Mouse (Mus musculus) midbrain, embryonic 10.5 days (tissue): Measurements from ENCODE around the gene Plppr3. TPM values are rescaled to one million over a fixed set of nuclear protein-coding genes. Genes with fewer than 3 reads are reported as not detected.

Experiments used
- DNase-seq: peaks from one replicate; pipeline ENCODE4 v3.0.0-alpha.2; 2017; ENCODE audit warnings: low spot score
- H3K27ac ChIP-seq: fragments of 300-500 bp; sonication (generic); replicated peaks from 2 replicates; pipeline ENCODE4 v1.5.1; 2016; ENCODE audit warnings: mild to moderate bottlenecking
- H3K27me3 ChIP-seq: fragments of 300-500 bp; sonication (generic); 2 replicates; pipeline ENCODE4 v1.6.1; 2016; ENCODE audit warnings: low read depth, mild to moderate bottlenecking; ENCODE audit not compliant: poor library complexity, severe bottlenecking
- H3K36me3 ChIP-seq: fragments of 300-500 bp; sonication (generic); 2 replicates; pipeline ENCODE4 v1.6.1; 2016; ENCODE audit warnings: mild to moderate bottlenecking, moderate library complexity
- H3K4me1 ChIP-seq: fragments of 300-500 bp; sonication (generic); 2 replicates; pipeline ENCODE4 v1.6.1; 2016
- H3K4me3 ChIP-seq: fragments of 300-500 bp; sonication (generic); 2 replicates; pipeline ENCODE4 v1.5.1; 2016; ENCODE audit warnings: mild to moderate bottlenecking, moderate library complexity
- H3K9me3 ChIP-seq: fragments of 300-500 bp; sonication (generic); replicated peaks from 2 replicates; pipeline ENCODE4 v1.6.1; 2016; ENCODE audit warnings: mild to moderate bottlenecking
- WGBS: fragments of 180-500 bp; shearing (Covaris S2); methylation state at CpG from one replicate; pipeline ENCODE4 v1.1.7; 2016; 5-methylcytosine and 5-hydroxymethylcytosine counted together
- polyA plus RNA-seq: library from polyadenylated mRNA; unstranded; fragments of >200 nt; fragmentation: Nextera tagmentation; extraction: Ambion mirVana; gene quantifications from 2 replicates; pipeline ENCODE4 v1.2.1, GENCODE M21; 2016

The Plppr3 gene
- polyA plus RNA-seq, 1 experiment from 2014 or later: 110 TPM

- H3K27ac ChIP-seq: peak overlapping the region; percentile 96
- peaks cover 40% of the 10 kb centered on the region for H3K36me3 ChIP-seq
- no peaks in the 10 kb centered on the region for H3K9me3 ChIP-seq
- peak; percentile 56 for DNase-seq
- peaks cover 51% of the 10 kb centered on the region for H3K4me1 ChIP-seq
- peak overlapping the region; percentile 82 for H3K4me3 ChIP-seq
- WGBS: 2% methylated on average over 26 of the region's 26 CpGs
- peaks cover 9% of the 10 kb centered on the region; the same call in 1 of the 2 replicates for H3K27me3 ChIP-seq
These were observed 632 bp downstream of the Plppr3 start for GRCm38 (mm10) chr10:79873715-79874289.

GRCm38 (mm10) chr10:79873313-79873712 is 1.1 kb downstream of the Plppr3 start:
- no peaks in the 10 kb centered on the region for H3K9me3 ChIP-seq
- DNase-seq: no peak
- H3K27me3 ChIP-seq: peaks cover 9% of the 10 kb centered on the region; the same call in 1 of the 2 replicates
- peak overlapping the region; percentile 96 for H3K27ac ChIP-seq
- peaks cover 43% of the 10 kb centered on the region for H3K36me3 ChIP-seq
- 23% methylated on average over 6 of the region's 6 CpGs for WGBS
- peak overlapping the region; percentile 82 for H3K4me3 ChIP-seq
- H3K4me1 ChIP-seq: peaks cover 51% of the 10 kb centered on the region

- H3K27me3 ChIP-seq: peaks cover 9% of the 10 kb centered on the region; the same call in 1 of the 2 replicates
- peak overlapping the region; percentile 82 for H3K4me3 ChIP-seq
- no peaks in the 10 kb centered on the region for H3K9me3 ChIP-seq
- peaks cover 46% of the 10 kb centered on the region for H3K36me3 ChIP-seq
- peaks cover 49% of the 10 kb centered on the region for H3K4me1 ChIP-seq
- peak overlapping the region; percentile 96; the same call in 1 of the 2 replicates for H3K27ac ChIP-seq
- 36% methylated on average over 3 of the region's 3 CpGs for WGBS
- DNase-seq: no peak
These were observed 1.6 kb downstream of the Plppr3 start for GRCm38 (mm10) chr10:79872862-79873261.

DNA sequence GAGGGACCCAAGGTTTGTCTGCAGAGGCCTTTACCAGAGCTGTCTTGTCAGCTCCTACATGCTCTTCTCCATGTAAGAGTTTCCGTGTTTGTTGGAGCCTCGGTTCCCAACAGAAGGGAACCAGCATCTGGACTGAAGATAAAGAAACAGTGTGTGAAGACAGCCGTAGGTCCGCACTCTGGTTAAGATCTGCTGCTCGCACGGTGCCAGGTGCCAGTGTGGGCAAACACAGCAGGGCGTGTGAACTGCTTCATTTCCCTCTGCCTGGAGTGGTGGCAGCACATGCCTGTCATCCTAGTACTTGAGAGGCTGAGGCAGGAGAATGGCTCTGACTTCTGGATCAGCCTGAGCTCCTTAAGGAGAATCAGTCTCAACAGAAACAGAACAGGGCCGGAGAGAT is 2.6 kb downstream of the Plppr3 start:
- Histone ChIP-seq H3K36me3 (peaks cover 55% of the 10 kb centered on the region), H3K27me3 (no peaks in the 10 kb centered on the region), H3K9me3 (no peaks in the 10 kb centered on the region), H3K4me1 (peaks cover 46% of the 10 kb centered on the region), H3K4me3 (peak overlapping the region; percentile 82), H3K27ac (no peak overlapping the region)
- no peak for DNase-seq
- WGBS: 93% methylated on average over 8 of the region's 8 CpGs

- Histone ChIP-seq H3K9me3 (no peaks in the 10 kb centered on the region), H3K27ac (no peak overlapping the region), H3K4me1 (peaks cover 23% of the 10 kb centered on the region), H3K27me3 (no peaks in the 10 kb centered on the region), H3K36me3 (peaks cover 93% of the 10 kb centered on the region), H3K4me3 (peak overlapping the region; percentile 18; the same call in 1 of the 2 replicates)
- WGBS: 86% methylated on average over 11 of the region's 11 CpGs
- DNase-seq: no peak
These were observed 7.8 kb downstream of the Plppr3 start for GRCm38 (mm10) chr10:79866601-79867000.

- peaks cover 23% of the 10 kb centered on the region for H3K4me1 ChIP-seq
- peak overlapping the region; percentile 16; the same call in 1 of the 2 replicates for H3K4me3 ChIP-seq
- H3K27me3 ChIP-seq: no peaks in the 10 kb centered on the region
- peaks cover 93% of the 10 kb centered on the region for H3K36me3 ChIP-seq
- 79% methylated on average over 19 of the region's 19 CpGs for WGBS
- no peaks in the 10 kb centered on the region for H3K9me3 ChIP-seq
- no peak for DNase-seq
- H3K27ac ChIP-seq: 0 out of 2 replicates have a peak overlapping the region, but pooled peaks have one; percentile 17
These were observed 8.6 kb downstream of the Plppr3 start for GRCm38 (mm10) chr10:79865801-79866295.

DNA sequence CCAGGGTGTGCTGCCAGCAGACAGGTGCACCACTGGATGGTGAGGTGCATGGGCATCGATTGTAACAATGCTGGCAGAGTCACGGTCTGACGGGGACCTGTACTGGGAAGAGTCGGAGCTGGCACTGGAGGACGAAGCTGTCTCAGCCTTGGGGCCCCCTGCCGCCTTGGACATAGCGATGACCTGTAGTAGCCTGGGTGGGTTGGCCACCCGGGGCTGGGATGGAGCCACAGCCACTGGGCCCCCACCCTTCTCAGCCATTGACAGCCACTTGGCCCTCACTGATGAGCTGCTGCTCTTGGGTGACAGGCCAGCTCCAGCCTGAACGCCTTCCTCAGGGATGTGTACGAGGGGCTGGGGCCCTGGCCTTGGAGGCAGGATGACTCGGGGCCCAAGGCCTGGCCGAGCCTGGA is 9.2 kb downstream of the Plppr3 start:
- H3K4me1 ChIP-seq: peaks cover 23% of the 10 kb centered on the region
- H3K9me3 ChIP-seq: no peaks in the 10 kb centered on the region
- 77% methylated on average over 12 of the region's 12 CpGs for WGBS
- no peak for DNase-seq
- H3K27ac ChIP-seq: no peak overlapping the region
- peaks cover 95% of the 10 kb centered on the region for H3K36me3 ChIP-seq
- no peaks in the 10 kb centered on the region for H3K27me3 ChIP-seq
- H3K4me3 ChIP-seq: 0 out of 2 replicates have a peak overlapping the region, but pooled peaks have one; percentile 14

DNA sequence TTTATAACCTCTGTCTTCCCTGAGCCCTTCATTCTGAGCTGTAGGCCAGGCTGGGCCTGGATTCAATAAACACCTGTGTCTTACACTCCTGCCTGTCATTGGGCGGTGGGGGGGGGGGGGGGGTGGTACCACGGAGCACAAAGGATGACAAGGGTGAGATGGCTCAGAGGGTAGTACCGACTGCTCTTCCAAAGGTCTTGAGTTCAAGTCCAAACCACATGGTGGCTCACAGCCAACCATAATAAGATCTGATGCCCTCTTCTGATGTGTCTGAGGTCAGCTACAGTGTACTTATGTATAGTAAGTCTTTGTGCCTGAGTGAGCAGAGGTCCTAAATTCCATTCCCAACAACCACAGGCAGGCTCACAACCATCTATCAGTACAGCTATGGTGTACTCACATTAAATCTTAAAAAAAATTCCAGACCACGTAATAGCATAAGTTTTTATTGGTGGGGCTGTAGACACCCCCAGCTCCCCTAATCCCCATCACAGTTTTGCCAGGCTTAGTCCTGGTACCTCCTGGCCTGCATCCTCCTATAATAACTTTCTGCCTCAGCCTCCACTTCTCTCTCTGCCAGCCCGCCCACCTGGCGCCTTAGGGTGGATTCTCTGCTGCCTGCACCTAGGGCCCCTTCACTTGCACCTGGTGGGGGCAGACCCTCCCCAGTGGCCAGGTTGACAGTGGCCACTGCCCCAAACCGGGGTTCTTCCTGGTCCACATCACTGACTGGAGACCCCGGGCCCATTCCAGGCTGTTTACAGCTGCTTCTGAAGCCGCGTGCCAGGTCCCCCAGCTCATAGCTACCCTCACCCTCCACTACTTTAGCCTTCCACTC is 9.9 kb downstream of the Plppr3 start:
- H3K4me3 ChIP-seq: peak overlapping the region; percentile 14; the same call in 1 of the 2 replicates
- peaks cover 95% of the 10 kb centered on the region for H3K36me3 ChIP-seq
- DNase-seq: no peak
- no peaks in the 10 kb centered on the region for H3K27me3 ChIP-seq
- H3K9me3 ChIP-seq: no peaks in the 10 kb centered on the region
- peaks cover 23% of the 10 kb centered on the region for H3K4me1 ChIP-seq
- H3K27ac ChIP-seq: no peak overlapping the region
- WGBS: 67% methylated on average over 10 of the region's 10 CpGs

GRCm38 (mm10) chr10:79862925-79863324 is 11.5 kb downstream of the Plppr3 start:
- Histone ChIP-seq H3K4me3 (peak overlapping the region; percentile 14; the same call in 1 of the 2 replicates), H3K27ac (no peak overlapping the region), H3K4me1 (peaks cover 33% of the 10 kb centered on the region), H3K9me3 (no peaks in the 10 kb centered on the region), H3K36me3 (peaks cover 98% of the 10 kb centered on the region), H3K27me3 (no peaks in the 10 kb centered on the region)
- DNase-seq: no peak
- WGBS: 81% methylated on average over 10 of the region's 10 CpGs

DNA sequence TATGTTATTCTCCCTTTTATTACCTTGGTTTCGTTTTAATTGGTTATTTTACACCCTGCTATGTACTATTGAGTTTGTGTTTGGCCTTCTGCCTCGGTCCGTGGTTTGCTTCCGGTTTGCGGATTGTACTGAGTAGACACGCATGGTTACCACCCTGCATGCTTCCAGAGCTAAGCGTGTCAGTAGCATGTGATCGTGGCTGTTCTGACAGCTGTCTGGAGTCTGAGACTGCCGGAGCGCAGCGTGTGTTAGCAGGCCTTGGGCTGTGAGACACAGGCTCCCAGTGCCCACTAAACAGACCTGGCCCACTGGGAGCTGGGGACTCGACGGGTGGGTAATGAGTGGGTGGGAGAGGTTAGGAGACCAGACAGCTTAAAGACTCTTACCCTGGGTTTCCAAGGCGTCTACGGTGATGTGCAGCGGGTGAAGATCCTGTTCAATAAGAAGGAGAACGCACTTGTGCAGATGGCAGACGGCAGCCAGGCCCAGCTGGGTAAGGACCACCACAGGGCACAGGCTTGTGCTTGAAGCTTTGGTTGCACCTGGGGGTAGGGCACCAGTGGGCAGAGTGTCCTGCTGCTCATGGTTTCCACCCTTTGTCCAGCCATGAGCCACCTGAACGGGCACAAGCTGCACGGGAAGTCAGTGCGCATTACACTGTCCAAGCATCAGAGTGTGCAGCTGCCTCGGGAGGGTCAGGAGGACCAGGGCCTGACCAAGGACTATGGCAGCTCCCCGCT is 12.2 kb downstream of the Plppr3 start:
- no peak overlapping the region for H3K27ac ChIP-seq
- H3K9me3 ChIP-seq: no peaks in the 10 kb centered on the region
- 93% methylated on average over 23 of the region's 23 CpGs for WGBS
- H3K4me3 ChIP-seq: no peak overlapping the region; the same call in 1 of the 2 replicates
- peaks cover 100% of the 10 kb centered on the region for H3K36me3 ChIP-seq
- H3K4me1 ChIP-seq: peaks cover 37% of the 10 kb centered on the region
- no peak for DNase-seq
- no peaks in the 10 kb centered on the region for H3K27me3 ChIP-seq

- H3K9me3 ChIP-seq: no peaks in the 10 kb centered on the region
- peaks cover 38% of the 10 kb centered on the region for H3K4me1 ChIP-seq
- whole genome bisulfite sequencing: 87% methylated on average over 25 of the region's 25 CpGs
- H3K27me3 ChIP-seq: no peaks in the 10 kb centered on the region
- no peak for DNase-seq
- H3K27ac ChIP-seq: no peak overlapping the region
- H3K4me3 ChIP-seq: no peak overlapping the region; the same call in 1 of the 2 replicates
- peaks cover 100% of the 10 kb centered on the region for H3K36me3 ChIP-seq
These were observed 13.0 kb downstream of the Plppr3 start for GRCm38 (mm10) chr10:79861230-79862048.
